Mouse (Mus musculus): ENCODE measurements around the gene B3gnt7.

DNA sequence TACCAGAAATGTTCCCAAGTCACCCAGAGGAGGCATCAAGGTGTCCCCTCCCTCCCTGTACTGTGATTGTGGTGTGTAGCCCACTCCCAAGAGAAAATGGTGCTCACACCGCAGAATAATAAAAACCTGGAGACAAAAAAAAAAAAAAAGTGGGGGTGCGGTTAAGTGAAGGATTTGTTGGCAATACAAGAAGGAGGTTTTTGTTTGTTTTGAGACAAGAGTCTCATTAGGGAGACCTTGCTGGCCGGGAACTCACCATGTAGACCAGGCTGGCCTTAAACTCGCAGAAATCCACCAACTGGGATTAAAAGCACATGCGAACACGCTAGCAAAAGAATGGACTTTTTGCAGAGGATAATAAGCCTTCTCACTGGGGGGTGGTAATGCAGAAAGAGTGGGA lies at the start of gene B3gnt7:
- no peak for TF ChIP-seq POLR2A (IDR thresholded peaks at IDR 0.05; ENCODE audit: borderline replicate concordance, extremely low read depth, low read depth, low read length)
- no peak for TF ChIP-seq CTCF (IDR thresholded peaks at IDR 0.05; ENCODE audit: insufficient read depth, low read length)
